Mouse (Mus musculus) heart, adult 2 months (tissue): ENCODE measurements around the gene Chrna5. TPM values are rescaled to one million over a fixed set of nuclear protein-coding genes. Genes with fewer than 3 reads are reported as not detected.

Source experiments
- DNase-seq, 2 experiments: peaks; one replicate each; pipeline ENCODE4 v3.0.0; 2021
- H3K27ac ChIP-seq: fragments of 200-600 bp; 2 replicates; pipeline ENCODE4 v1.8.1; 2022
- H3K27me3 ChIP-seq: fragments of 200-500 bp; 2 replicates; pipeline ENCODE4 v1.6.1; 2012; ENCODE audit warnings: mild to moderate bottlenecking, low read length, inconsistent platforms, mixed read lengths; ENCODE audit not compliant: control insufficient read depth, insufficient read depth
- H3K36me3 ChIP-seq: fragments of 200-500 bp; 2 replicates; pipeline ENCODE4 v1.6.1; 2012; ENCODE audit warnings: low read length, inconsistent platforms; ENCODE audit not compliant: control insufficient read depth, insufficient read depth
- H3K4me1 ChIP-seq: fragments of 200-500 bp; 2 replicates; pipeline ENCODE4 v1.6.1; 2011; ENCODE audit warnings: low read length; ENCODE audit not compliant: control insufficient read depth, insufficient read depth
- H3K4me3 ChIP-seq: fragments of 200-600 bp; 2 replicates; pipeline ENCODE4 v1.8.1; 2022
- H3K79me2 ChIP-seq: fragments of 200-500 bp; replicated peaks from 2 replicates; pipeline ENCODE4 v1.6.1; 2012; ENCODE audit warnings: mild to moderate bottlenecking, inconsistent platforms, low read length, moderate library complexity, mixed read lengths; ENCODE audit not compliant: control insufficient read depth, insufficient read depth
- H3K9ac ChIP-seq: fragments of 200-500 bp; 2 replicates; pipeline ENCODE4 v1.6.1; 2012; ENCODE audit warnings: low read depth, mild to moderate bottlenecking, control low read depth, inconsistent platforms, low read length, mixed read lengths
- CTCF ChIP-seq: fragments of 200-600 bp; IDR thresholded peaks from 2 replicates; pipeline ENCODE4 v1.8.1; 2022; ENCODE audit warnings: antibody characterized with exemption, mild to moderate bottlenecking, moderate library complexity
- EP300 ChIP-seq: fragments of 200-500 bp; IDR thresholded peaks from 2 replicates; pipeline ENCODE4 v1.6.1; 2011; ENCODE audit warnings: low read depth, low read length, control low read depth; ENCODE audit not compliant: insufficient read depth
- POLR2A ChIP-seq: fragments of 200-500 bp; IDR thresholded peaks from 2 replicates; pipeline ENCODE4 v1.6.1; 2011; ENCODE audit warnings: mild to moderate bottlenecking, low read depth, low read length, control low read depth; ENCODE audit not compliant: insufficient read depth
- WGBS: fragments of 180-500 bp; shearing (Covaris S2); methylation state at CpG from one replicate; pipeline ENCODE4 v1.1.7; 2018; 5-methylcytosine and 5-hydroxymethylcytosine counted together
- intact Hi-C: fragments of 180-260 bp; cut with DNase I; formaldehyde crosslinking; loops from one replicate; pipeline ENCODE4 v1.15.1; 2025
- polyA plus RNA-seq: library from polyadenylated mRNA; depleted of rRNA; stranded (reverse); fragments of >200 nt; gene quantifications from 2 replicates; pipeline ENCODE4 v1.2.3, GENCODE M21; 2012
- total RNA-seq, 2 experiments: library from RNA; stranded (reverse); gene quantifications; 2 replicates each; pipeline ENCODE4 v1.2.3; 2021

The Chrna5 gene
- total and polyA plus RNA-seq, 3 experiments, result not detected

- H3K79me2 ChIP-seq, result no peaks in the 10 kb centered on the region
- no peak overlapping the region for H3K9ac ChIP-seq
- intact Hi-C loops, result no loop called here
- H3K4me3 ChIP-seq, result no peak overlapping the region
- no peak for DNase-seq
- H3K36me3 ChIP-seq, result no peaks in the 10 kb centered on the region
- 66% methylated on average over 2 of the region's 2 CpGs for WGBS
- TF ChIP-seq EP300 (no peak), POLR2A (no peak), CTCF (no peak)
- H3K27ac ChIP-seq, result no peak overlapping the region
- 0 out of 2 replicates have a peak, but pooled peaks cover 3% of the 10 kb centered on the region for H3K27me3 ChIP-seq
- no peaks in the 10 kb centered on the region for H3K4me1 ChIP-seq
These were observed 29.0 kb downstream of the Chrna5 start for GRCm38 (mm10) chr9:55009692-55010091.

- intact Hi-C loops, result no loop called here
- H3K27me3 ChIP-seq, result 0 out of 2 replicates have a peak, but pooled peaks cover 3% of the 10 kb centered on the region
- no peak for TF ChIP-seq POLR2A
- TF ChIP-seq CTCF, result no peak
- TF ChIP-seq EP300, result no peak
- no peaks in the 10 kb centered on the region for H3K79me2 ChIP-seq
- no peak overlapping the region for H3K4me3 ChIP-seq
- no peaks in the 10 kb centered on the region for H3K36me3 ChIP-seq
- H3K9ac ChIP-seq, result no peak overlapping the region
- no peak overlapping the region for H3K27ac ChIP-seq
- 44% methylated on average over 6 of the region's 6 CpGs for WGBS
- no peaks in the 10 kb centered on the region for H3K4me1 ChIP-seq
- DNase-seq, result no peak
These were observed 30.1 kb downstream of the Chrna5 start for GRCm38 (mm10) chr9:55010588-55011350.

GRCm38 (mm10) chr9:55016926-55017325 lies 36.2 kb downstream of the Chrna5 start:
- Histone ChIP-seq H3K4me1 (no peaks in the 10 kb centered on the region), H3K27ac (no peak overlapping the region), H3K4me3 (no peak overlapping the region), H3K27me3 (0 out of 2 replicates have a peak, but pooled peaks cover 1% of the 10 kb centered on the region), H3K79me2 (no peaks in the 10 kb centered on the region), H3K36me3 (no peaks in the 10 kb centered on the region), H3K9ac (no peak overlapping the region)
- 40% methylated on average over 3 of the region's 3 CpGs for WGBS
- intact Hi-C loops, result no loop called here
- DNase-seq, result no peak
- TF ChIP-seq EP300, result no peak
- TF ChIP-seq POLR2A, result no peak
- TF ChIP-seq CTCF, result no peak

- intact Hi-C loops, result loop anchor here (5.0 kb wide), 1 partner anchor 369 kb away; no protein-coding TSS in a partner anchor
- H3K4me3 ChIP-seq, result no peak overlapping the region
- 68% methylated on average over 5 of the region's 5 CpGs for WGBS
- H3K79me2 ChIP-seq, result no peaks in the 10 kb centered on the region
- H3K36me3 ChIP-seq, result no peaks in the 10 kb centered on the region
- TF ChIP-seq CTCF (no peak), POLR2A (no peak), EP300 (no peak)
- no peak overlapping the region for H3K27ac ChIP-seq
- DNase-seq, result no peak
- peaks cover 5% of the 10 kb centered on the region for H3K27me3 ChIP-seq
- H3K4me1 ChIP-seq, result no peaks in the 10 kb centered on the region
- no peak overlapping the region for H3K9ac ChIP-seq
These were observed 42.6 kb downstream of the Chrna5 start for GRCm38 (mm10) chr9:55023326-55023725.

- no peak overlapping the region for H3K27ac ChIP-seq
- H3K4me3 ChIP-seq, result no peak overlapping the region
- H3K79me2 ChIP-seq, result no peaks in the 10 kb centered on the region
- DNase-seq, result peak; percentile 67 to 83
- no peaks in the 10 kb centered on the region for H3K36me3 ChIP-seq
- TF ChIP-seq CTCF (peak; percentile 89), POLR2A (no peak)
- peaks cover 5% of the 10 kb centered on the region for H3K27me3 ChIP-seq
- WGBS, result 29% methylated on average over 13 of the region's 13 CpGs
- no peaks in the 10 kb centered on the region for H3K4me1 ChIP-seq
- no peak overlapping the region for H3K9ac ChIP-seq
- intact Hi-C loops, result loop anchor here (1.0 to 5.0 kb wide), 3 partner anchors 86 to 368 kb away; no protein-coding TSS in a partner anchor
These were observed 43.4 kb downstream of the Chrna5 start for GRCm38 (mm10) chr9:55023902-55024583.
